Mouse (Mus musculus): ENCODE measurements around the gene Psmd3. TPM values are rescaled to one million over a fixed set of nuclear protein-coding genes. Genes with fewer than 3 reads are reported as not detected.
"Not testable (repeated sequence)": the region's sequence is repeated elsewhere in the genome, so short reads cannot be mapped to it uniquely, and the experiment has no call there.

Psmd3 gene
- polyA plus RNA-seq (2016; fragmentation: Nextera tagmentation; extraction: Ambion mirVana): 232 and 255 TPM in 2 replicates

- Histone ChIP-seq H3K9me3 (no peaks in the 10 kb centered on the region), H3K36me3 (peaks cover 25% of the 10 kb centered on the region), H3K4me1 (peaks cover 13% of the 10 kb centered on the region), H3K27ac (peak within 1 kb of the TSS; percentile 97), H3K27me3 (ENCODE audit: insufficient read depth, poor library complexity, severe bottlenecking) (no peaks in the 10 kb centered on the region), H3K4me3 (peak within 1 kb of the TSS; percentile 100)
- 5% methylated on average over 45 of the region's 45 CpGs for WGBS
- peak; percentile 99 for DNase-seq (ENCODE audit: low spot score)
Observed at GRCm38 (mm10) chr11:98681786-98682745, at the start of gene Psmd3. Psmd3 (plus strand) TSS chr11:98682554.

- not testable (repeated sequence) for H3K27ac ChIP-seq; H3K36me3 ChIP-seq; H3K9me3 ChIP-seq; H3K4me1 ChIP-seq; H3K4me3 ChIP-seq; H3K27me3 ChIP-seq (ENCODE audit: insufficient read depth, poor library complexity, severe bottlenecking)
- WGBS: 32% methylated on average over 10 of the region's 10 CpGs
- DNase-seq (ENCODE audit: low spot score): peak; percentile 75
Observed at GRCm38 (mm10) chr11:98635312-98635970, 46.9 kb upstream of the Psmd3 start.

GRCm38 (mm10) chr11:98637501-98637900, 44.9 kb upstream of the Psmd3 start:
- Histone ChIP-seq H3K4me1 (no peaks in the 10 kb centered on the region), H3K27me3 (ENCODE audit: insufficient read depth, poor library complexity, severe bottlenecking) (0 out of 2 replicates have a peak, but pooled peaks cover 13% of the 10 kb centered on the region), H3K4me3 (no peak overlapping the region), H3K27ac (no peak overlapping the region), H3K9me3 (no peaks in the 10 kb centered on the region), H3K36me3 (no peaks in the 10 kb centered on the region)
- DNase-seq (ENCODE audit: low spot score): no peak
- 58% methylated on average over 1 of the region's 1 CpGs for WGBS

DNA sequence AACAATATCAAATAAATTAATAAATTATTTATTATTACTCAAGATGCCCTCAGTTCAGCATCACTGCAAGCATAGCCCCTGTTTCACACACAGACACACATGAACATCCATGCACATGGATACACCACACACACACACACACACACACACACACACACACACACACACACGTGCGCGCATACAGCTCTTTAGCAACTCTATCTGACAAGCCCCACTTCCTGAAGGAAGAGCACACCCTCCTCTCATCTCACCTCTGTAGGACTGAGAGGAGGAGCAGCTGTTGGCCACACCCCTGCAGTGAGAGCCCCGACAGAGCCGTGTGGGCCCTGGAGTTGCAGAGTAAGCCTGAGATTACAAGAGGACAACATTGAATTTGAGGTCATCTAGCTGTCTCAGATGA, 42.3 kb upstream of the Psmd3 start:
- no peak overlapping the region for H3K27ac ChIP-seq
- 57% methylated on average over 5 of the region's 5 CpGs for WGBS
- DNase-seq (ENCODE audit: low spot score): no peak

DNA sequence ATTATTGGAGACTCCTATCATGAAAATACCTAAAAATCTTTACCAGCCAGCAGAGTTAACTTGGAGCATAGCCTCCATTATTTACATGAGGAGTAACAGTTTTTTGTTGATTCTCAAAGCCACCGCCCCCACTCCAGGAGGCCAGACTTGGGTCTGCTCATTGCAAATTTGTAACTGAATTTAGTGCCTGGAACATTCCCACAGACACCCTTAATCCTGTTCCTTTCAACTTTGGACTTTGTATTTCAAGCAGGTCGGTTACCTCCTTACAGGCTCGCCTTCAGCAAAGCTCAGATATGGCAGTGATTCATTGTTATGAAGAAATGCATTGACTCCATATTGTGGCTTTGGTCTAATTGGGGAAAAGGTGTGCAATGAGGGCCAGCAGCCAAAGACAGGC, 37.6 kb upstream of the Psmd3 start:
- H3K36me3 ChIP-seq: no peaks in the 10 kb centered on the region
- no peak overlapping the region for H3K27ac ChIP-seq
- no peaks in the 10 kb centered on the region for H3K4me1 ChIP-seq
- H3K27me3 ChIP-seq (ENCODE audit: insufficient read depth, poor library complexity, severe bottlenecking): peaks cover 30% of the 10 kb centered on the region
- 79% methylated on average over 3 of the region's 3 CpGs for WGBS
- H3K9me3 ChIP-seq: no peaks in the 10 kb centered on the region
- no peak for DNase-seq (ENCODE audit: low spot score)
- H3K4me3 ChIP-seq: no peak overlapping the region

More for the DNA sequence above, 42.3 kb upstream of the Psmd3 start:
- 0 out of 2 replicates have a peak, but pooled peaks cover 10% of the 10 kb centered on the region for H3K27me3 ChIP-seq (ENCODE audit: insufficient read depth, poor library complexity, severe bottlenecking)
- no peak overlapping the region for H3K4me3 ChIP-seq
- H3K4me1 ChIP-seq: no peaks in the 10 kb centered on the region
- no peaks in the 10 kb centered on the region for H3K36me3 ChIP-seq
- H3K9me3 ChIP-seq: no peaks in the 10 kb centered on the region

- Histone ChIP-seq H3K27me3 (ENCODE audit: insufficient read depth, poor library complexity, severe bottlenecking) (peaks cover 39% of the 10 kb centered on the region), H3K4me1 (no peaks in the 10 kb centered on the region), H3K4me3 (no peak overlapping the region), H3K27ac (no peak overlapping the region), H3K36me3 (no peaks in the 10 kb centered on the region), H3K9me3 (no peaks in the 10 kb centered on the region)
- DNase-seq (ENCODE audit: low spot score): no peak
- 71% methylated on average over 2 of the region's 2 CpGs for WGBS
Observed at GRCm38 (mm10) chr11:98645946-98646345, 36.4 kb upstream of the Psmd3 start.

- Histone ChIP-seq H3K36me3 (no peaks in the 10 kb centered on the region), H3K9me3 (no peaks in the 10 kb centered on the region), H3K4me3 (no peak within 1 kb of the TSS), H3K27ac (no peak within 1 kb of the TSS), H3K27me3 (ENCODE audit: insufficient read depth, poor library complexity, severe bottlenecking) (peaks cover 37% of the 10 kb centered on the region), H3K4me1 (no peaks in the 10 kb centered on the region)
- 54% methylated on average over 2 of the region's 2 CpGs for WGBS
- no peak for DNase-seq (ENCODE audit: low spot score)
Observed at GRCm38 (mm10) chr11:98646459-98646858, 35.9 kb upstream of the Psmd3 start, which contains the start of gene Gsdma2. Gsdma2 (plus strand) TSS chr11:98646759.

DNA sequence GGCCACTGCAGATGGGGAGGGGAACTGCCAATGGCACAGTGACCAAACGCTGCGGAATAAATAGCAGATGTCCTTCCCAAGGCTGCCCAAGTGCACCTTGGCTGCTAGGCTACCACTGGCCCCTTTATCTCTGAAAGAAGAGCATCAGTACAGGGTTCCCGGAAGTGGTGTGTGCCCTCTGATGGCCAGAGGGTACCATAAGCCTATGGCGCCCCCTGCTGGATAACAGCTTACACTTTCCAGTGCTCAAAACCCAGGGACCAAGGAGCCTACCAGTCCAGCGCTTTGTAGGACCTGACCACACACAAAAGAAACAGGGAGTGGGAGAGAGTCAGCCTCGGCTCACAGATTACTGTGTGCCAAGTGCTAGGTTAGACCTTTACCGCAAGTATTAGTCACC, 27.3 kb upstream of the Psmd3 start:
- not testable (repeated sequence) for H3K9me3 ChIP-seq, H3K27ac ChIP-seq, H3K4me3 ChIP-seq, H3K4me1 ChIP-seq, H3K36me3 ChIP-seq
- peaks cover 13% of the 10 kb centered on the region for H3K27me3 ChIP-seq (ENCODE audit: insufficient read depth, poor library complexity, severe bottlenecking)
- DNase-seq (ENCODE audit: low spot score): peak; percentile 83
- WGBS: 8% methylated on average over 7 of the region's 7 CpGs

DNA sequence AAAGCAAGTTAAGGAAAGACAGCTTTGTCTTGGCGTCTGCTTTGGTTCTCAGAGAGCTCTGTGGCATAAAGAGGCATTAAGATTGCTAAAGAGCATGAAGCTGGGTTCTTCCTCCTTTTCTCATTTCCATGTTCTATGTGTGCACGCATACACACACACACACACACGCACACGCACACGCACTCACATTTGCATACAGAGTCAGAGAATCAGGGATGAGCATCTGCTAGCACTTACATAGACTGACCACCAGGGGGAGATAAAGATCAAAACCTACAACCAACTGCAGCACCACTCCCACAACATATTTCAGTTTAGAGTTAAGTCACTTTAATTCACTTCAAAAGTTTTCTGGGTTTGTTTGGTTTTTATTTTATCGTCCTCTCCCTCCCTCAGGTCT, 21.8 kb upstream of the Psmd3 start:
- no peak overlapping the region for H3K4me3 ChIP-seq
- WGBS: 12% methylated on average over 6 of the region's 6 CpGs
- no peaks in the 10 kb centered on the region for H3K36me3 ChIP-seq
- no peak overlapping the region for H3K27ac ChIP-seq
- no peaks in the 10 kb centered on the region for H3K4me1 ChIP-seq
- peaks cover 21% of the 10 kb centered on the region; the same call in 1 of the 2 replicates for H3K27me3 ChIP-seq (ENCODE audit: insufficient read depth, poor library complexity, severe bottlenecking)
- no peak for DNase-seq (ENCODE audit: low spot score)
- H3K9me3 ChIP-seq: no peaks in the 10 kb centered on the region

DNA sequence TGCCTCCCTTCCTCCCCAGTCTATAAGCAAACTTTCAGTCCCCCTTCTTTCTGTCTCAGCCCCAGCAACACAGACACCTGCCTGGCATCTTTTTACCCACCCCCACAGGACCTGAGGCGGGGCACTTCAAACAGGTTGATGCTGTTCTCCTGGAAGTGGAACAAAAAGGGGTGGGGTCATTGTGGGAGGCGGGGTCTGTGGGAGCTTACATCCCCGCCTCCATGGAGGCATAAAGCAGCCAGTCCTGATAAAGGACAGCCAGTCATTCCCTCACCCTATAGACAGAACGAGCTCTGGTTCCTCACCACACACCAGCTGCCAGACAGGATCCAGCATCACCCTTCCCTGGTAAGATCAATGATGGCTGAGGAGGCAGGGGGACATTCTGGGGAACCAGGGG, 18.3 kb upstream of the Psmd3 start, which contains the start of gene Gsdma:
Gene Gsdma, plus strand, starts transcription at position 261 of the 400 bp plus-strand sequence.
- H3K9me3 ChIP-seq: no peaks in the 10 kb centered on the region
- no peak within 1 kb of the TSS for H3K4me3 ChIP-seq
- H3K36me3 ChIP-seq: no peaks in the 10 kb centered on the region
- no peaks in the 10 kb centered on the region for H3K4me1 ChIP-seq
- DNase-seq (ENCODE audit: low spot score): no peak
- peaks cover 51% of the 10 kb centered on the region for H3K27me3 ChIP-seq (ENCODE audit: insufficient read depth, poor library complexity, severe bottlenecking)
- 18% methylated on average over 4 of the region's 4 CpGs for WGBS
- H3K27ac ChIP-seq: no peak within 1 kb of the TSS

DNA sequence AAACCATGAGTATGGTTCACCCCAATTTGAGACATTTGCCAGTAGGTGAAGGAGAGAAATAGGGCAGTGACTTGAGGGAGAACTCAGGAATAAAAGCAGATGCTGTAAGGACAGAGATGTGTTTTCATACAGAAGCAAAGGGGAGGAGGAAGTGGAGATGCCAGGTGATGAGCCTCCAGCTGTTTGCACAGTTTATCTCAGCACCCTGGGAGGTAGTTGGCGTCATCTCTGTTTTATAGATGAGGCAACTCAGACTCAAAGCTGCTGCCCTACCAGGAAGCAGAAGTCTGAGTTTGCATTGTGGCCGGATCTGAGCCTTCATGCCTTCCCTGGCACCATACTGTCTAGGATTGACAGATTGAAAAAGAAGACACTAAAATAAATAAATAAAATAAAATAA, 13.4 kb upstream of the Psmd3 start:
- Histone ChIP-seq H3K36me3 (no peaks in the 10 kb centered on the region), H3K27me3 (ENCODE audit: insufficient read depth, poor library complexity, severe bottlenecking) (peaks cover 71% of the 10 kb centered on the region), H3K27ac (no peak overlapping the region), H3K4me1 (0 out of 2 replicates have a peak, but pooled peaks cover 3% of the 10 kb centered on the region), H3K4me3 (no peak overlapping the region), H3K9me3 (no peaks in the 10 kb centered on the region)
- no peak for DNase-seq (ENCODE audit: low spot score)
- WGBS: 61% methylated on average over 2 of the region's 2 CpGs

- no peak overlapping the region for H3K27ac ChIP-seq
- no peaks in the 10 kb centered on the region for H3K9me3 ChIP-seq
- no peak overlapping the region for H3K4me3 ChIP-seq
- DNase-seq (ENCODE audit: low spot score): no peak
- 59% methylated on average over 3 of the region's 3 CpGs for WGBS
- H3K36me3 ChIP-seq: no peaks in the 10 kb centered on the region
- peaks cover 51% of the 10 kb centered on the region for H3K27me3 ChIP-seq (ENCODE audit: insufficient read depth, poor library complexity, severe bottlenecking)
- peaks cover 9% of the 10 kb centered on the region; the same call in 1 of the 2 replicates for H3K4me1 ChIP-seq
Observed at GRCm38 (mm10) chr11:98671284-98671815, 11.0 kb upstream of the Psmd3 start.

GRCm38 (mm10) chr11:98671857-98672256, 10.5 kb upstream of the Psmd3 start:
- no peak overlapping the region for H3K4me3 ChIP-seq
- peaks cover 9% of the 10 kb centered on the region; the same call in 1 of the 2 replicates for H3K4me1 ChIP-seq
- peaks cover 46% of the 10 kb centered on the region for H3K27me3 ChIP-seq (ENCODE audit: insufficient read depth, poor library complexity, severe bottlenecking)
- WGBS: 55% methylated on average over 5 of the region's 5 CpGs
- H3K9me3 ChIP-seq: no peaks in the 10 kb centered on the region
- no peak overlapping the region for H3K27ac ChIP-seq
- DNase-seq (ENCODE audit: low spot score): no peak
- no peaks in the 10 kb centered on the region for H3K36me3 ChIP-seq
